Mouse (Mus musculus) subcutaneous adipose tissue, adult 2 months (tissue): ENCODE results near the gene Dennd6b. TPM values are rescaled to one million over a fixed set of nuclear protein-coding genes. Genes with fewer than 3 reads are reported as not detected.

ENCODE experiments used
- polyA plus RNA-seq: library from polyadenylated mRNA; depleted of rRNA; stranded (reverse); fragments of >200 nt; gene quantifications from 2 replicates; pipeline ENCODE4 v1.2.3, GENCODE M21; 2012; ENCODE audit warnings: low replicate concordance; rRNA removed

Gene Dennd6b
- polyA plus RNA-seq: 12.7 and 21.1 TPM in 2 replicates

DNA sequence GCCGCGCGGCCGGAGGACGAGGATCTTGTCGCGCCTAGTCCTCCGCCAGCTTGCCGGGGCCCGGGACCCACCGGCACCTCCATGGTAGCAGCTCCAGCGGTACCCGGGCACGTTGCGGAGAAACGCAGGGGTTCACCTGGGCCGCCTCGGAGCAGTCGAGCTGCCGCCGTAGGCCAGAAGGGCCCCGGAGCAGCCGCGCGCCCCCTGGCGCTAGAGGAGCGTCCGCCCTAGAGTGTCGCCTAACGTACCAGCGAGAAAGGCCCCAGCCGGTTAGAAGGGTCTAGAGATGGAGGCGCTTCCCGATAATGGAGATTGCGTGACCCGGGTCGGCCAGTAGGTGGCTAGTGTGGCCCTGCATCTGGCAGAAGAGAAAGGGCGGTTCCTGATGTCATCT lies at the start of gene Dennd6b:
Dennd6b (minus strand) TSS at position 184 of the 394 bp plus-strand sequence.

DNA sequence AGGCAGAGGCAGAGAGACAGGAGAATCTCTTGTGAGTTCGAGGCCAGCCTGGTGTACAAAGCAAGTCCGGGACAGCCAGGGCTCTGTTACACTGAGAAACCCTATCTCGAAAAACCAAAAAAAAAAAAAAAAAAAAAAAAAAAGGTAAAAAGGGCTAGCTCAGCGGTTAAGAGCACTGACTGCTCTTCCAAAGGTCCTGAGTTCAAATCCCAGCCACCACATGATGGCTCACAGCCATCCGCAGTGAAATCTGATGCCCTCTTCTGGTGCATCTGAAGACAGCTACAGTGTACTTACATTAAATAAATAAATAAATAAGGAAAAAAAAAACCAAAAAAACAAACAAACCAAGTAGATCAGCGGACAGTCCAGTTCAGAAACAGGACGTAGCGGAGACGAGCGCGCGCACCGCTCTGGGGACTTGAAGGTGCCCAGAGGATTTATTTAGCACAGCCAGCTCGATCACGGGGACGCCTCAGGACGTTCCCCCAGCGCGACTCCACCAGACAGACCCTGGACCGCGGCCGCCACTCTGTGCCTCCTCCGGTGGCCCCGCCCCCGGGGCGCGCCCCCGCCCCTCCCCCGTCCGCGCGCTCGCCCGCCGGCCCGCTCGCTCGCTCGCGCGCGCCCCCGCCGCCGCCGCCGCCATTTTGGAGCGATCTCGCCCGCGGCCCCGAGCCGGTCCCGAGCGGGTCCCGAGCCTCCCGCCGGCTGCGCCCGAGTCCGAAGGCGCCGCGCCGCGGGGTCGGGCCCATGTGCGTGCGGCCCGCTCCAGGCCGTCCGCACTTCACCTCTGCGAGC lies 14.8 kb upstream of the Dennd6b start, which contains the start of gene Ppp6r2:
Ppp6r2 (plus strand) TSS at position 639 of the 801 bp plus-strand sequence.

GRCm38 (mm10) chr15:89180571-89181229 lies 15.6 kb downstream of the Dennd6b start, which contains the start of gene Plxnb2:
TSS of gene Plxnb2 (minus strand) at chr15:89180788.

GRCm38 (mm10) chr15:89149271-89150040 lies 46.8 kb downstream of the Dennd6b start, which contains the start of gene Mapk11:
TSS of gene Mapk11 (minus strand) at chr15:89149628.

GRCm38 (mm10) chr15:89140659-89141252 lies 55.5 kb downstream of the Dennd6b start, which contains the start of gene Mapk12:
TSS of gene Mapk12 (minus strand) at chr15:89140703.

Other genes with a start within 250 kb of the Dennd6b start
- not detected in 2 replicates for gene Ttll8, start 242.1 kb downstream of the Dennd6b start, polyA plus RNA-seq
- gene Mlc1, start 217.5 kb downstream of the Dennd6b start, polyA plus RNA-seq: 0.17 TPM in 1 of 2 replicates, not detected in the other
- not detected in 2 replicates for gene Mov10l1, start 213.6 kb downstream of the Dennd6b start, polyA plus RNA-seq
- gene Panx2, start 136.8 kb downstream of the Dennd6b start, polyA plus RNA-seq: 0.33 TPM in 1 of 2 replicates, not detected in the other
- gene Trabd, start 121.4 kb downstream of the Dennd6b start, polyA plus RNA-seq: 33.3 and 53.5 TPM in 2 replicates
- gene Selenoo, start 107.4 kb downstream of the Dennd6b start, polyA plus RNA-seq: 40.9 and 49.5 TPM in 2 replicates
- gene Tubgcp6, start 73.4 kb downstream of the Dennd6b start, polyA plus RNA-seq: 27.8 and 39.6 TPM in 2 replicates
- gene Hdac10, start 67.8 kb downstream of the Dennd6b start, polyA plus RNA-seq: 41.7 and 54.8 TPM in 2 replicates
- 18.6 and 31.5 TPM in 2 replicates for gene Mapk12, start 55.8 kb downstream of the Dennd6b start, polyA plus RNA-seq
- 11.1 and 14.2 TPM in 2 replicates for gene Mapk11, start 46.9 kb downstream of the Dennd6b start, polyA plus RNA-seq
- 65.4 and 208 TPM in 2 replicates for gene Plxnb2, start 15.7 kb downstream of the Dennd6b start, polyA plus RNA-seq
- gene Ppp6r2, start 15.1 kb upstream of the Dennd6b start, polyA plus RNA-seq: 60.4 and 149 TPM in 2 replicates
- 169 and 209 TPM in 2 replicates for gene Sbf1, start 118.8 kb upstream of the Dennd6b start, polyA plus RNA-seq
- 0.18 TPM in 1 of 2 replicates, not detected in the other for gene Adm2, start 126.2 kb upstream of the Dennd6b start, polyA plus RNA-seq
- gene Miox, start 137.9 kb upstream of the Dennd6b start, polyA plus RNA-seq: not detected in 2 replicates
- gene Lmf2, start 159.2 kb upstream of the Dennd6b start, polyA plus RNA-seq: 49.7 and 68.9 TPM in 2 replicates
- 111 and 131 TPM in 2 replicates for gene Ncaph2, start 159.2 kb upstream of the Dennd6b start, polyA plus RNA-seq
- gene Sco2, start 177.3 kb upstream of the Dennd6b start, polyA plus RNA-seq: 31.0 and 49.1 TPM in 2 replicates
- 2.2 and 2.5 TPM in 2 replicates for gene Tymp, start 180.5 kb upstream of the Dennd6b start, polyA plus RNA-seq
- gene Odf3b, start 182.8 kb upstream of the Dennd6b start, polyA plus RNA-seq: 3.5 and 8.1 TPM in 2 replicates
- gene Klhdc7b, start 188.4 kb upstream of the Dennd6b start, polyA plus RNA-seq: not detected in 2 replicates
- not detected in 2 replicates for gene Syce3, start 214.0 kb upstream of the Dennd6b start, polyA plus RNA-seq
- 23.9 and 81.0 TPM in 2 replicates for gene Cpt1b, start 229.4 kb upstream of the Dennd6b start, polyA plus RNA-seq
- gene C730034F03Rik, start 233.1 kb upstream of the Dennd6b start, polyA plus RNA-seq: 1.1 and 1.2 TPM in 2 replicates
- 0.53 TPM in 1 of 2 replicates, not detected in the other for gene Gm44502, start 233.2 kb upstream of the Dennd6b start, polyA plus RNA-seq
- gene Chkb, start 233.4 kb upstream of the Dennd6b start, polyA plus RNA-seq: 74.5 and 84.9 TPM in 2 replicates